ENCODE assay signal across 14 mouse cellular contexts in genomic region chr14:93039326-93040221, GRCm38 (mm10).
DNase-seq lines count a peak whose midpoint lies in the region; ATAC-seq and TF ChIP-seq lines count a peak whose summit lies in the region.
"Had no signal": no experiment of that assay in that cellular context is flagged by ENCODE, and none has a peak within 500 bp of the region (broad histone marks: within the 10 kb centered on the region; RNA-seq: fewer than 3 reads in every experiment).

No protein-coding gene starts in this region.

- H3K9ac ChIP-seq in forebrain, embryonic 13.5 days: no peak overlapping the region

- no peak overlapping the region for H3K27ac ChIP-seq in cerebellum, adult 2 months (ENCODE audit: insufficient read depth, low read length)
- peak overlapping the region; percentile 11; the same call in 1 of the 2 replicates for H3K27ac ChIP-seq in forebrain, embryonic 13.5 days
- H3K27ac ChIP-seq: limb, embryonic 10.5 days had no signal

- peaks cover 10% of the 10 kb centered on the region; the same call in 1 of the 2 replicates for H3K4me1 ChIP-seq in cerebellum, adult 2 months (ENCODE audit: control insufficient read depth, insufficient read depth, low read length)
- H3K4me1 ChIP-seq in forebrain, embryonic 13.5 days: peaks cover 15% of the 10 kb centered on the region
- H3K4me1 ChIP-seq: limb, embryonic 10.5 days had no signal

- WGBS in cerebellum, adult 2 months: 26% methylated on average over 8 of the region's 8 CpGs
- 46% methylated on average over 8 of the region's 8 CpGs for WGBS in forebrain, embryonic 13.5 days

- H3K4me3 ChIP-seq in cerebellum, adult 2 months (replicated peaks; ENCODE audit: insufficient read depth, low read depth, low read length): no peak overlapping the region
- no peak overlapping the region for H3K4me3 ChIP-seq in forebrain, embryonic 13.5 days
- H3K4me3 ChIP-seq: limb, embryonic 10.5 days had no signal

- intact Hi-C loops in left cerebral cortex, postnatal 4 days (cut with DNase I): no loop called here
- intact Hi-C loops in left cerebral cortex, postnatal 10 days (cut with DNase I): no loop called here

- no peaks in the 10 kb centered on the region for H3K9me3 ChIP-seq in forebrain, embryonic 13.5 days (replicated peaks)
- H3K9me3 ChIP-seq: limb, embryonic 10.5 days had no signal

- no peaks in the 10 kb centered on the region for H3K27me3 ChIP-seq in cerebellum, adult 2 months (ENCODE audit: control insufficient read depth, insufficient read depth, low read length)
- no peaks in the 10 kb centered on the region for H3K27me3 ChIP-seq in forebrain, embryonic 13.5 days

- no peak overlapping the region for H3K4me2 ChIP-seq in forebrain, embryonic 13.5 days
- H3K4me2 ChIP-seq: heart, embryonic 11.5 days had no signal

- no peak for DNase-seq in cerebellum, postnatal 4 days (ENCODE audit: low spot score in 2 of 2)
- peak; percentile 19 for DNase-seq in left cerebral cortex, postnatal 4 days
- DNase-seq in left cerebral cortex, postnatal 10 days (ENCODE audit: extremely low spot score in 1 of 2, low spot score in 2 of 2): no peak
- DNase-seq in cerebellum, adult 2 months: peak; percentile 35 to 73
- no peak for DNase-seq in spleen, postnatal 10 days (ENCODE audit: low spot score in 2 of 2)
- DNase-seq in lung, adult 18-20 months: no peak
- DNase-seq: adrenal gland, postnatal 14 days; gastrocnemius, postnatal 14 days; heart, postnatal 4 days; kidney, adult 9 months had no signal

- TF ChIP-seq CTCF in cerebellum, adult 2 months (IDR thresholded peaks at IDR 0.05; ENCODE audit: borderline replicate concordance, insufficient read depth, low read depth, low read length): no peak

- TF ChIP-seq POLR2A in cerebellum, adult 2 months (IDR thresholded peaks at IDR 0.05; ENCODE audit: borderline replicate concordance, insufficient read depth, low read length): no peak

- peak; percentile 79 for ATAC-seq in cerebellum, adult (ENCODE audit: insufficient number of reproducible peaks, low FRiP score, low TSS enrichment)
- ATAC-seq in forebrain, embryonic 13.5 days: peak; percentile 91

- H3K36me3 ChIP-seq in forebrain, embryonic 13.5 days (ENCODE audit: poor library complexity, severe bottlenecking): no peaks in the 10 kb centered on the region
- H3K36me3 ChIP-seq: limb, embryonic 10.5 days had no signal

Comparison
In these comparisons a context has a peak if more than half of its experiments do, and no peak if none do; other contexts are left out.
1. DNase-seq: peak in left cerebral cortex, postnatal 4 days (single experiment) and cerebellum, adult 2 months (2 of 2); none in cerebellum, postnatal 4 days (0 of 2), left cerebral cortex, postnatal 10 days (0 of 2), spleen, postnatal 10 days (0 of 2) and lung, adult 18-20 months (0 of 2).